Mouse (Mus musculus) CD4-positive, CD25-positive, alpha-beta regulatory T cell, adult 2 months (primary cell): ENCODE measurements at regions not wholly inside any gene's neighbourhood (a gene's known extent, or its start where the extent isn't known, plus 50 kb on each side); places are given as distances from the start of the nearest gene placed in this dataset.

Experiments used
- DNase-seq: peaks from one replicate; pipeline ENCODE4 v3.0.0-alpha.2; 2012; ENCODE audit warnings: low read depth, low spot score

GRCm38 (mm10) chr9:63043304-63043703, 55.6 kb upstream of the Pias1 start:
- no peak for DNase-seq

- no peak for DNase-seq
These were observed 50.3 kb upstream of the Pias1 start for GRCm38 (mm10) chr9:63038031-63038430.
